Mouse (Mus musculus) cerebellum, adult 2 months (tissue): ENCODE measurements at regions not wholly inside any gene's neighbourhood (a gene's known extent, or its start where the extent isn't known, plus 50 kb on each side); places are given as distances from the start of the nearest gene placed in this dataset.

Experiments
- DNase-seq, 2 experiments: peaks; one replicate each; pipeline ENCODE4 v3.0.0; 2021
- H3K27ac ChIP-seq: fragments of 200-500 bp; 2 replicates; pipeline ENCODE4 v1.5.1; 2012; ENCODE audit warnings: low read length, control low read depth, inconsistent platforms; ENCODE audit not compliant: insufficient read depth
- H3K27me3 ChIP-seq: fragments of 200-500 bp; 2 replicates; pipeline ENCODE4 v1.6.1; 2012; ENCODE audit warnings: inconsistent platforms, mild to moderate bottlenecking, low read length, moderate library complexity; ENCODE audit not compliant: control insufficient read depth, insufficient read depth
- H3K4me1 ChIP-seq: fragments of 200-500 bp; 2 replicates; pipeline ENCODE4 v1.6.1; 2011; ENCODE audit warnings: low read length; ENCODE audit not compliant: control insufficient read depth, insufficient read depth
- H3K4me3 ChIP-seq: fragments of 200-500 bp; replicated peaks from 2 replicates; pipeline ENCODE3; 2011; ENCODE audit warnings: mild to moderate bottlenecking, low read depth, low read length, control low read depth; ENCODE audit not compliant: insufficient read depth
- CTCF ChIP-seq: fragments of 200-500 bp; IDR thresholded peaks from 2 replicates; pipeline ENCODE4 v1.5.1; 2011; ENCODE audit warnings: low read depth, mild to moderate bottlenecking, control low read depth, low read length, moderate library complexity, borderline replicate concordance; ENCODE audit not compliant: insufficient read depth
- POLR2A ChIP-seq: fragments of 200-500 bp; IDR thresholded peaks from 2 replicates; pipeline ENCODE4 v1.6.1; 2011; ENCODE audit warnings: low read length, control low read depth, borderline replicate concordance; ENCODE audit not compliant: insufficient read depth
- WGBS: fragments of 180-500 bp; shearing (Covaris S2); methylation state at CpG from one replicate; pipeline ENCODE4 v1.1.7; 2018; 5-methylcytosine and 5-hydroxymethylcytosine counted together

GRCm38 (mm10) chr1:91731703-91732102 lies 69.6 kb upstream of the Twist2 start:
- no peaks in the 10 kb centered on the region for H3K27me3 ChIP-seq
- H3K4me3 ChIP-seq, result no peak overlapping the region
- no peak for DNase-seq
- H3K4me1 ChIP-seq, result no peaks in the 10 kb centered on the region
- WGBS, result 50% methylated on average over 13 of the region's 13 CpGs
- no peak overlapping the region for H3K27ac ChIP-seq
- TF ChIP-seq CTCF, result no peak
- TF ChIP-seq POLR2A, result no peak

- Histone ChIP-seq H3K4me3 (no peak overlapping the region), H3K27ac (no peak overlapping the region), H3K27me3 (no peaks in the 10 kb centered on the region), H3K4me1 (no peaks in the 10 kb centered on the region)
- WGBS, result 14% methylated on average over 12 of the region's 12 CpGs
- no peak for TF ChIP-seq CTCF
- TF ChIP-seq POLR2A, result no peak
- no peak for DNase-seq
These were observed 68.8 kb upstream of the Twist2 start for GRCm38 (mm10) chr1:91732461-91732861.

- H3K27me3 ChIP-seq, result no peaks in the 10 kb centered on the region
- TF ChIP-seq CTCF (no peak), POLR2A (no peak)
- H3K4me3 ChIP-seq, result no peak overlapping the region
- whole genome bisulfite sequencing, result 92% methylated on average over 2 of the region's 2 CpGs
- no peak for DNase-seq
- no peaks in the 10 kb centered on the region for H3K4me1 ChIP-seq
- no peak overlapping the region for H3K27ac ChIP-seq
These were observed 66.5 kb upstream of the Twist2 start for GRCm38 (mm10) chr1:91734731-91735130.

- TF ChIP-seq POLR2A (no peak), CTCF (no peak)
- H3K4me1 ChIP-seq, result no peaks in the 10 kb centered on the region
- no peak for DNase-seq
- no peaks in the 10 kb centered on the region for H3K27me3 ChIP-seq
- WGBS, result 76% methylated on average over 5 of the region's 5 CpGs
- no peak overlapping the region for H3K27ac ChIP-seq
- no peak overlapping the region for H3K4me3 ChIP-seq
These were observed 65.8 kb upstream of the Twist2 start for GRCm38 (mm10) chr1:91735436-91735835.

- Histone ChIP-seq H3K4me3 (no peak overlapping the region), H3K27me3 (no peaks in the 10 kb centered on the region; the same call in 1 of the 2 replicates), H3K27ac (no peak overlapping the region), H3K4me1 (no peaks in the 10 kb centered on the region)
- DNase-seq, result no peak
- TF ChIP-seq POLR2A (no peak), CTCF (no peak)
- 82% methylated on average over 8 of the region's 8 CpGs for WGBS
These were observed 60.6 kb upstream of the Twist2 start for GRCm38 (mm10) chr1:91740661-91741060.

GRCm38 (mm10) chr1:91742031-91742430 lies 59.2 kb upstream of the Twist2 start:
- WGBS, result 92% methylated on average over 7 of the region's 7 CpGs
- Histone ChIP-seq H3K27ac (no peak overlapping the region), H3K4me3 (no peak overlapping the region), H3K27me3 (no peaks in the 10 kb centered on the region; the same call in 1 of the 2 replicates), H3K4me1 (no peaks in the 10 kb centered on the region)
- no peak for TF ChIP-seq CTCF
- TF ChIP-seq POLR2A, result no peak
- DNase-seq, result no peak

- Histone ChIP-seq H3K27ac (no peak overlapping the region), H3K4me3 (no peak overlapping the region), H3K4me1 (no peaks in the 10 kb centered on the region), H3K27me3 (no peaks in the 10 kb centered on the region; the same call in 1 of the 2 replicates)
- no peak for DNase-seq
- TF ChIP-seq POLR2A (no peak), CTCF (no peak)
- 43% methylated on average over 3 of the region's 3 CpGs for WGBS
These were observed 58.3 kb upstream of the Twist2 start for GRCm38 (mm10) chr1:91742914-91743313.

GRCm38 (mm10) chr1:91744076-91744475 lies 57.2 kb upstream of the Twist2 start:
- no peak overlapping the region for H3K27ac ChIP-seq
- H3K4me1 ChIP-seq, result no peaks in the 10 kb centered on the region
- 80% methylated on average over 3 of the region's 3 CpGs for WGBS
- H3K4me3 ChIP-seq, result no peak overlapping the region
- H3K27me3 ChIP-seq, result no peaks in the 10 kb centered on the region; the same call in 1 of the 2 replicates
- no peak for TF ChIP-seq CTCF
- TF ChIP-seq POLR2A, result no peak
- no peak for DNase-seq

GRCm38 (mm10) chr1:91744701-91745100 lies 56.6 kb upstream of the Twist2 start:
- DNase-seq, result no peak
- no peak overlapping the region for H3K27ac ChIP-seq
- no peak for TF ChIP-seq CTCF
- no peak for TF ChIP-seq POLR2A
- WGBS, result 87% methylated on average over 5 of the region's 5 CpGs
- no peak overlapping the region for H3K4me3 ChIP-seq
- H3K4me1 ChIP-seq, result no peaks in the 10 kb centered on the region
- H3K27me3 ChIP-seq, result no peaks in the 10 kb centered on the region; the same call in 1 of the 2 replicates

GRCm38 (mm10) chr1:91747583-91747982 lies 53.7 kb upstream of the Twist2 start:
- no peaks in the 10 kb centered on the region; the same call in 1 of the 2 replicates for H3K27me3 ChIP-seq
- H3K27ac ChIP-seq, result no peak overlapping the region
- H3K4me3 ChIP-seq, result no peak overlapping the region
- no peak for DNase-seq
- TF ChIP-seq POLR2A (no peak), CTCF (no peak)
- WGBS, result 10% methylated on average over 11 of the region's 11 CpGs
- H3K4me1 ChIP-seq, result no peaks in the 10 kb centered on the region
